Mouse (Mus musculus) forebrain, embryonic 10.5 days (tissue): ENCODE data around the gene Tmem86a. TPM values are rescaled to one million over a fixed set of nuclear protein-coding genes. Genes with fewer than 3 reads are reported as not detected.

Experiments used
- DNase-seq: peaks from one replicate; pipeline ENCODE4 v3.0.0-alpha.2; 2017; ENCODE audit warnings: low spot score; ENCODE audit errors: extremely low spot score
- H3K27ac ChIP-seq: fragments of 300-500 bp; sonication (generic); 2 replicates; pipeline ENCODE4 v1.5.1; 2016; ENCODE audit warnings: mild to moderate bottlenecking
- H3K27me3 ChIP-seq: fragments of 300-500 bp; sonication (generic); 2 replicates; pipeline ENCODE4 v1.6.1; 2016; ENCODE audit warnings: mild to moderate bottlenecking; ENCODE audit not compliant: poor library complexity, severe bottlenecking
- H3K36me3 ChIP-seq: fragments of 300-500 bp; sonication (generic); replicated peaks from 2 replicates; pipeline ENCODE4 v1.6.1; 2016; ENCODE audit warnings: mild to moderate bottlenecking, moderate library complexity
- H3K4me1 ChIP-seq: fragments of 300-500 bp; sonication (generic); 2 replicates; pipeline ENCODE4 v1.6.1; 2016
- H3K4me3 ChIP-seq: fragments of 300-500 bp; sonication (generic); 2 replicates; pipeline ENCODE4 v1.5.1; 2016; ENCODE audit warnings: mild to moderate bottlenecking, moderate library complexity
- H3K9me3 ChIP-seq: fragments of 300-500 bp; sonication (generic); 2 replicates; pipeline ENCODE4 v1.6.1; 2016; ENCODE audit warnings: mild to moderate bottlenecking, moderate library complexity
- WGBS: fragments of 180-500 bp; shearing (Covaris S2); methylation state at CpG from one replicate; pipeline ENCODE4 v1.1.7; 2016; 5-methylcytosine and 5-hydroxymethylcytosine counted together
- polyA plus RNA-seq: library from polyadenylated mRNA; unstranded; fragments of >200 nt; fragmentation: Nextera tagmentation; extraction: Ambion mirVana; gene quantifications from 2 replicates; pipeline ENCODE4 v1.2.1, GENCODE M21; 2016

Tmem86a gene
- 9.8 and 10.5 TPM in 2 replicates for polyA plus RNA-seq

DNA sequence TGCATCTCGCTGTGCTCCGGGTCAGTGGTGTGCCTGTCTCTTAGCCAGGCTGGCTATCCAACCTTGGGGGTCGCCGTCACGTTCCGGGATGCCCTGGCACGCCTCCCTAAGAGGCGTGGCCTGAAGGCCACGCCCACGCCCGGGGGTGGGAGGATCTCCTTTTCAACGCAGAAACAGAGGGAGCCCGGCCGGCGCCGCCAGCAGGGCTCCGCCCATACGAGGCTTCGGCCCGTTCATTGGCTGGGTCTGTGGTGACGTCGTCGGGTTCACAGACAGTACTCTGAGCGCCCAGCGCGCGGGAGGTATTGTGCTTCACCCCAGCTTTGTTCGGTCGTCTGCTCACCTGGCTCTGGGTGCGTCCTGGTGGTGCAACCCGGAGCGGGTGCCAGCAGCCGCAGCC lies at the start of gene Tmem86a:
TSS of gene Tmem86a (plus strand) at position 236 of the 400 bp plus-strand sequence.
- H3K4me1 ChIP-seq, result peaks cover 24% of the 10 kb centered on the region
- no peaks in the 10 kb centered on the region for H3K9me3 ChIP-seq
- WGBS, result 0% methylated on average over 33 of the region's 33 CpGs
- H3K4me3 ChIP-seq, result peak within 1 kb of the TSS; percentile 91
- peak; percentile 95 for DNase-seq
- H3K36me3 ChIP-seq, result peaks cover 10% of the 10 kb centered on the region
- peaks cover 11% of the 10 kb centered on the region for H3K27me3 ChIP-seq
- peak within 1 kb of the TSS; percentile 95 for H3K27ac ChIP-seq

DNA sequence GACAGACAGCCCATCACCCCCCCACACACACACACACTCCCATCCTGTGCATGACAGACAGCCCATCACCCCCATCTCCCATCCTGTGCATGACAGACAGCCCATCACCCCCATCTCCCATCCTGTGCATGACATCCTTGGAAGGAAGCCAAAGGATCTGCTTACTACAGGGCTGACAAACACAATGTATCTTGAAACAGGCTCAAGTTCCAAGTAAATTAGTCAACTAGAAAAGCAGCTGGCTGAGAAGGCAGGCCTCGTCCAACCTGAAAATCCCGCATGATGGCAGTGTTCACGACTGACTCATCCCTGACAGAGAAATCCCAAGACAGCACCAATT lies 49.8 kb upstream of the Tmem86a start:
- WGBS, result 76% methylated on average over 3 of the region's 3 CpGs
- Histone ChIP-seq H3K4me3 (no peak overlapping the region), H3K27me3 (no peaks in the 10 kb centered on the region), H3K36me3 (peaks cover 41% of the 10 kb centered on the region), H3K9me3 (no peaks in the 10 kb centered on the region), H3K4me1 (peaks cover 31% of the 10 kb centered on the region), H3K27ac (no peak overlapping the region)
- DNase-seq, result no peak

DNA sequence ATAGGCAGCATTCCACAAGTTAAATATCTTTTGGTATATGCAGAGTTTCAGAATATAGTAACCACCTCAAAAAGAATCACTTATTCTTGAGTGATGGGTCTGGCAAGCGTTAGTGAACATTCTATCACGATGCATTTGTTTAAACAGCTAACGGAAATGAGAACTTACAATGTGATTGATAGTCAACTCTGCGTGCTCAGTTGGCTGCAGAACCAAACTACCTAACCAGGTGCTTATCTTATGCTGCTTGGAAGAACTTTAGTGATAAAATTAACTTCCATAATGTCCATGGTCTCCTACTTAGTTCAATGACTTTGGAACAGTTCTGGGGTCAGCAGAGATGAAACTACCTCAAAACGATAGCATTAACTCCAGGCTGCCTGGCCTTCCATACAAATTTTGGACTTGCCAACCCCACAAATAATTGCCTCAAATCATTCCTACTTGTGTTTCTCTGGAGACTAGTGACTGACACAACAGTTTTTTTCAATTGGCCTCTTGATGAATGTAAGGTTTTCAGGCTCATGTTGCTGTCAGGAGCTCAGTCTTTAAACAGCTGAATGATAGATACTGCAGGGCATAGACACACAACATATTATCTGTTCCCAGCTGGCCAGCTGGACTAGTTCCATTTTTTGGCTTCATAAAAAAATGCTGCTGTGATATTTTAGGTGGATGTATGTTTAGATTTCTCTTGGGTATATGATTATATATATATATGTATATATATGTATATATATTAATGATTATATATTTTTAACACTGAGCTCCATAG lies 49.1 kb upstream of the Tmem86a start:
- H3K9me3 ChIP-seq, result no peaks in the 10 kb centered on the region
- WGBS, result 91% methylated on average over 5 of the region's 5 CpGs
- peaks cover 33% of the 10 kb centered on the region for H3K4me1 ChIP-seq

DNA sequence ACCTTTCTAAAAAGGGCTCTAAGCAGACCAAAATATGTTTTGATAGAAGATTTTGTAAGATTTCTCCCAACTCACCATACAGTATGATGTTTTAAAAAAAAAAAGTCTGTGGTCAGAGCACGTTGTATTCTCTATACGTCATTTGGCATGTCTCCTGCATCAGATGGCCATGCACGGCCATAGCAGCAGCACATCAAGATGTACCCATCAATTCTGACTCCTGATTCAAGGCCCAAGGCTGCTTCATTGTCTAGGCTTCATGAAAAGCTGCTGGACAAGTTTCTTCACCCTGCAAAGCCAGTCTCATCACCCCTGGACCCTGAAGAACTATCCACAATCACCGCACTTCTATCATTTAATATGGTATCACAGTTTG lies 48.5 kb upstream of the Tmem86a start:
- Histone ChIP-seq H3K36me3 (peaks cover 28% of the 10 kb centered on the region), H3K4me3 (no peak overlapping the region; the same call in 1 of the 2 replicates), H3K4me1 (peaks cover 39% of the 10 kb centered on the region), H3K27ac (peak overlapping the region; percentile 25; the same call in 1 of the 2 replicates), H3K9me3 (no peaks in the 10 kb centered on the region), H3K27me3 (no peaks in the 10 kb centered on the region)
- no peak for DNase-seq
- WGBS, result 48% methylated on average over 4 of the region's 4 CpGs

More for the DNA sequence above, 49.1 kb upstream of the Tmem86a start:
- DNase-seq, result no peak
- Histone ChIP-seq H3K4me3 (no peak overlapping the region), H3K36me3 (peaks cover 34% of the 10 kb centered on the region), H3K27ac (no peak overlapping the region), H3K27me3 (no peaks in the 10 kb centered on the region)

DNA sequence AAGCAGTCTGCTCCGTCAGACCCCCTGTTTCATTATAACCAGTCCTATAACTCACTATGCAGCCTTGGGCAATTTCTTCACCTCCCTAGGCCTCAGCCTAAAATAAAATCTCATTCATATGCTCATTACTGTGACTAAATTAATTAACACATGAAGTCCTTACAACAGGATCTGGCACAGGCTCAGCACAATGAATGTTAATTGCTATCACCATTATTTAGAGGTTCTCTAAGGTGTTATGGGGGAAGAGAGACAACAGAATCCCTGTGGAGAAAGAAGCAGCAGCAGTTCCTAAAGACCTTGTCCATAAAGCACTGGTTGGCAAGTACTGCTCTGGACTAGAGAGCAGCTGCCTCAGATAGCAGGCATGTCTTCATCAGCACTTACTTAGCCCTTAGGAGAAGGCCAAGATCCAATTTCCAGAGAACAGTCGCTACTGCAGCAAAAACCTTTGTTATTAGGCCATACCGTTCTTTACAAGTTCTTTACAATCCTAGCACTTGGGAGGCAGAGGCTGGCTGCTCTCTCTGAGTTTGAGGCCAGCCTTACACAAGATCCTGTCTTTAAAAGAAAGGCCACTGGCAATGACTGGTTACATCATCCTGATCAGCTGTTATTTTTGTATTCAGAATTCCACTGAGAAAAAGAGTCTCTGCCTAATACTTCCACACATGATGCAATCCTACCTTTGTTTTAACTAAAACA lies 46.8 kb upstream of the Tmem86a start:
- 26% methylated on average over 3 of the region's 3 CpGs for WGBS
- H3K4me3 ChIP-seq, result no peak overlapping the region
- H3K27me3 ChIP-seq, result no peaks in the 10 kb centered on the region
- H3K4me1 ChIP-seq, result peaks cover 45% of the 10 kb centered on the region
- peaks cover 12% of the 10 kb centered on the region for H3K36me3 ChIP-seq
- no peak for DNase-seq
- H3K9me3 ChIP-seq, result no peaks in the 10 kb centered on the region
- 0 out of 2 replicates have a peak overlapping the region, but pooled peaks have one; percentile 0 for H3K27ac ChIP-seq

DNA sequence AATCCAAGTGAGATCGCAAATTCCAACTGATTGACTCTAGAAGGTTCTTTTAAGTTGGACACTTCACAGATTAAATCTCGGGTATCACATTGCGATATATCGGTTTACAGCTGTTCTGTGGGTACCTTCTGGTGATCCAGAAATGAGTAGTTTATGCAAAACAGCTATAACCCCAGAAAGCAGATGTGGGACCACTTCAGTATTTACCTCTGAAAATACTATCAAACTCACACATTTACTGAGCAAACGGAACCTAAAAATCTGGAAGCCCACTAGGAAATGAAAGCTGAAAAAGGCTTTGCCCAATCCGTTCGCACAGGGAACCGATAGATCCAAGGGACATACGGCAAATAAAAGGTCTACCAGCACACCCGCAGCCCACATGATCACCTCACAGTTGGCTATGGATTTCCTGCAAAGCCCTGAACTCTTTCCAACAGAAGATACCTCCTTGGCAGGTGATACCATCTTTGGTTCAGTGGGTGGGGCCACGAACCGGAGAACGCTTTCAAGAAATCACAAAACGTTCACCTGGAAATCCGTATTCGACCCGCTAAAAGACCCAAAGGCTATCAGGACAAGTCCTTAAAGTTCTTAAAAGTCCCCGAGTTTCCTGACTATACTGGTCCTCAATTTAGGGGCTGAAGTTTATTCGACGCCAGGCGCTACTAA lies 43.2 kb upstream of the Tmem86a start:
- DNase-seq, result no peak
- peak overlapping the region; percentile 79 for H3K4me3 ChIP-seq
- H3K36me3 ChIP-seq, result no peaks in the 10 kb centered on the region
- H3K9me3 ChIP-seq, result no peaks in the 10 kb centered on the region
- H3K27me3 ChIP-seq, result no peaks in the 10 kb centered on the region
- H3K4me1 ChIP-seq, result peaks cover 49% of the 10 kb centered on the region
- WGBS, result 25% methylated on average over 21 of the region's 21 CpGs
- peak overlapping the region; percentile 87 for H3K27ac ChIP-seq

- Histone ChIP-seq H3K27me3 (no peaks in the 10 kb centered on the region), H3K4me1 (peaks cover 44% of the 10 kb centered on the region), H3K4me3 (peak overlapping the region; percentile 79), H3K36me3 (no peaks in the 10 kb centered on the region), H3K27ac (peak overlapping the region; percentile 87), H3K9me3 (no peaks in the 10 kb centered on the region)
- 0% methylated on average over 25 of the region's 25 CpGs for WGBS
- DNase-seq, result no peak
Measured at GRCm38 (mm10) chr7:47007818-47008167, 42.6 kb upstream of the Tmem86a start.

DNA sequence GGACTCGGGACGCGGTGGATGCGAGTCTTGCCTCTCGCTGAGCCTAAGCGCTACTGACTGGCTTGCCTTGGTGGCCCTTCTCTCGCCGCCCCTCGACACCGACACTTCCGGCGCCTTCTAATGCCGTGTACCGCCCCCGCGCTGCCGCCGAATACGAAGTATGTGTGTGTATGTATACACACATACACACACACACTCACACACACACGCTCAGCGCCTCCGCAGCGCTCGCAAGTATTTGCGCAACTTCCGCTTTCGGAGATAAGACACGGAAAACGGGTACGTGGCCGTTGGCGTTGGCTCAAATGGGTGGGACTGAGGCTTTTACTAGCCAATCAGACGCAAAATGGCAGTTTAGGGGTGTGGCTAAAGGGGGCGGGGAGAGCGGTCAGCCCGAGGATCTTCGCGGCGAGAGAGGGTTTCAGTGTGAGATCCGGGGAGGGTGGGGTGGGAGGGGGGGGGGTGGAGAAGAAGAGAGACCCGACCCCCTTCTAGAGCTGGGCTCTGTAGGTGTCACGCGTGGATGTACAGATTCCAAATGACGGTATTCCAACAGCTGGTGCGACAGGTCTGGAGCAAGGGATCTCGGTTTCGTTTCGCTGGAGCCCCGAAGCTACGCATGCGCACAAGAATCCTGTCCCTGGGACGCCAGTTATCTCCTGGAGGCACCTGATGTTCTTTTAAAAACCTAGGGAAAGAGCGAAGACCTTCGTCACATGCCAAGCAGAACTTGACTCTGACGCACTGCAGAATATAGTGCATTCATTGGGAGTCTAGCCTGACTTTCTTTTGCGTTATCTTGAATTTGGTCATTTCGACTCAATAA lies 42.0 kb upstream of the Tmem86a start, which contains the start of gene Spty2d1:
TSS of gene Spty2d1 (minus strand) at position 244 of the 826 bp plus-strand sequence.
- DNase-seq, result peak; percentile 95
- Histone ChIP-seq H3K27ac (peak within 1 kb of the TSS; percentile 87), H3K9me3 (no peaks in the 10 kb centered on the region), H3K4me1 (peaks cover 39% of the 10 kb centered on the region), H3K4me3 (peak within 1 kb of the TSS; percentile 79), H3K27me3 (no peaks in the 10 kb centered on the region), H3K36me3 (no peaks in the 10 kb centered on the region)
- 1% methylated on average over 57 of the region's 57 CpGs for WGBS

- peaks cover 31% of the 10 kb centered on the region for H3K4me1 ChIP-seq
- no peak for DNase-seq
- H3K4me3 ChIP-seq, result no peak overlapping the region
- no peaks in the 10 kb centered on the region for H3K9me3 ChIP-seq
- WGBS, result 59% methylated on average over 9 of the region's 9 CpGs
- no peak overlapping the region for H3K27ac ChIP-seq
- no peaks in the 10 kb centered on the region for H3K36me3 ChIP-seq
- no peaks in the 10 kb centered on the region for H3K27me3 ChIP-seq
Measured at GRCm38 (mm10) chr7:47013131-47013767, 37.2 kb upstream of the Tmem86a start.

- 73% methylated on average over 10 of the region's 11 CpGs for WGBS
- Histone ChIP-seq H3K9me3 (no peaks in the 10 kb centered on the region), H3K36me3 (no peaks in the 10 kb centered on the region), H3K4me3 (no peak overlapping the region), H3K27me3 (no peaks in the 10 kb centered on the region), H3K4me1 (peaks cover 23% of the 10 kb centered on the region), H3K27ac (peak overlapping the region; percentile 80)
- no peak for DNase-seq
Measured at GRCm38 (mm10) chr7:47014564-47015389, 35.6 kb upstream of the Tmem86a start.

DNA sequence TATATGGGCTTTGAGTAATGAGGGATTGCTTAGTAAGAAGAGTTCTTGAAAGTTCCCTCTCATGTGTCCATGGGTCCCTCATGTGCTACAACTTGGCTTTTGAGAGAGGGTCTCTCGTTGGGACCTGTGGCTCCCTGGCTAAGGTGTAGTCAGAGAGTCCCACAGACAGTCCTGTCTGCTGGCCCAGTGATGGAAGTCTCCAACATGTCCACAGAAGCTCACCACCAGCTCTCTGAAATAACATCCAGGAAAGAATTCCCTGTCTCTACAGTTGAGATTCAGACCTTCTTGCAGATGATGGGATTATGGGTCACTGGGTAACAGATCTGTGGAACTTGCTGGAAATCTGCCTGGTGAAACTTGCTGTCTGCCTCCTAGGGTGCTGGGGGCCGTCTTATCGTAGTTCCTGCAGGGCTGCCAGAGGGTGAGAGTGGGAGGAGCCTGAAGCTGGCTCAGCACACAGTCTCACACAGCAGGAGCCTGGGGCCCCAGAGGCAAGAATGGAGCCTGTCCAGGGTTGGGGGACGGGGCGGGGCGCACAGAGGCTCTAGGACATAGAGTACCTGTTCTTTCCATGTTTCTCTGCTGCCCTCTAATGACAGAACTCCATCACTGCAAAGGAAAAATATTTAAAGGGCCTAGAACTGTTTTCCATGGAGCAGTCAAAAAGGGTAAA lies 34.9 kb upstream of the Tmem86a start:
- Histone ChIP-seq H3K36me3 (no peaks in the 10 kb centered on the region), H3K27me3 (peaks cover 2% of the 10 kb centered on the region; the same call in 1 of the 2 replicates), H3K4me3 (peak overlapping the region; percentile 38), H3K9me3 (no peaks in the 10 kb centered on the region), H3K27ac (peak overlapping the region; percentile 80), H3K4me1 (peaks cover 22% of the 10 kb centered on the region)
- DNase-seq, result peak; percentile 84
- WGBS, result 9% methylated on average over 6 of the region's 6 CpGs
